Mouse (Mus musculus): ENCODE data around the gene Ttll4.

Ttll4 gene

DNA sequence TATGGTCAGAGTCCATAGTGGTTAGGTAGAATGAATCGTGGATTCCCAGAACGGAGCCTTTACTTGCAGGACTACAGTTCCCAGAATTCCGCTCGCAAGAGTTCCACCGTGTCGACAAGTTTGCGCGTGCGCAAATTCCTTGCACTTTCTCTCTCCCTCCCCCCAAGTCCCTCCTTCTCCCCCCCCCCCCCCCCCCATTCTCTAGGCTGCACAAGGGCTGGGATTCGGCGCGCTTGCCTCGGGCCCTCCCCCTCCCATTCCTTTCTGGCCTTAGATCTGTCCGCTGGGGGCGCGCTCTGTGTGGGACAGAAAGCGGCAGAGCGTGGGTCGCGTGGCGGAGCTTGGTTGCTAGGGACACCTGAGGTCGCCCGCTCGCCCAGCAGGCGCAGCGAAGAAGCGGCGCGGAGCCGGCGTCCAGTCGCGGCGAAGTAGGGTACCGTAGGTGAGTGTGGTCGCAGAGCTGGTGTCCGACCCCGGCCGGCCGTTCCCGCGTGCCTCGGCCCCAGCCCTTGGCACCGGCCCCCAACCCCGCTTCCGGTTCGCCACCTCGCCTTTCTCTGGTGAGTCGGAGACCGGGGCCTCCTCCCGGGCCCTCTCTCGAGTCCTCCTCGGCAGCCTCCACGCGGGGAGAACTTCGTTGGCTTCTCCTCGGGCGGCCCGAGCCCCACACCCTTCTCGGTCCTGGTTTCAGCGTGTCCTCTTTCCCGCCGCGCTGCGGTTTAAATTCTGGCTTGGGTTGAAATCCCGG lies at the start of gene Ttll4:
Gene Ttll4, plus strand, starts transcription at position 298 of the 748 bp plus-strand sequence.
- peak; percentile 71 for DNase-seq (ENCODE audit: low read depth, low spot score)

DNA sequence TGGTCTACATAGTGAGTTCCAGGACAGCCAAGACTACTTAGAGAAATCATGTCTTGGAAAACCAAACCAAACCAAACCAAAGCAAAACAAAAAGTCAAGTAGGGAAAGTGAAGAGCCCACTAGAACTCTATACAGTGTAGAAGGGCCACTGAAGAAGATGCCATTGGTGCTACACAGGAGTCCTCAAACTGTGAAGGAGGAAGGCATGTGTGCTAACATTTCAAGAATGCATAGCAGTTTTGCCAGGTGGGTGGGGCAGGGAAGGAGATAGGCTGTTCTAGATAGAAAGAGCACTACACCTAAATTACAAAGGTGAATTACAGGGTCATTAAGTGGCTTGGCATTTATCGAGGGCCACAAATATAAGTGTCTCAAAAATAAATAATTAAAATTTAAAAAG lies 37.4 kb upstream of the Ttll4 start:
- DNase-seq (ENCODE audit: low read depth, low spot score) = no peak

DNA sequence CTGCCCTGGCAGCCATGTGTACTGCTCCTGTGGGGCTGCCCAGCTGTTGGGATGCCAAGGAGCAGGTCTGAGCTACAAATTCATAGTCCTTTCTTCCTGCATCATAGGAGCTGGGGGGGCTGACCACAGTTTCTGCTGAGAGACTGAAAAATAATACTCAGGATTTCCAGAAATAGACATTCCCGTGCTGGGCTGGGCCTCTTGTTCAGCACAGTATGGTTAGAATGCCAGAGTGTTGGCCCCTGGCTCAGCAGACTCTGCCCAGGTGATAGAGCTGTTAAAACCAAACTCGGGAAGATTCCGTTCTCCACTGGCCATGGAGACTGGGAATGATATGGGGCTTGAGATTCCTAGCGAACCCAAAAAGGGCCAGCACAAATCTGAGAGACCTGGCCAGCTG lies 35.5 kb upstream of the Ttll4 start:
- DNase-seq (ENCODE audit: low read depth, low spot score) = no peak

DNA sequence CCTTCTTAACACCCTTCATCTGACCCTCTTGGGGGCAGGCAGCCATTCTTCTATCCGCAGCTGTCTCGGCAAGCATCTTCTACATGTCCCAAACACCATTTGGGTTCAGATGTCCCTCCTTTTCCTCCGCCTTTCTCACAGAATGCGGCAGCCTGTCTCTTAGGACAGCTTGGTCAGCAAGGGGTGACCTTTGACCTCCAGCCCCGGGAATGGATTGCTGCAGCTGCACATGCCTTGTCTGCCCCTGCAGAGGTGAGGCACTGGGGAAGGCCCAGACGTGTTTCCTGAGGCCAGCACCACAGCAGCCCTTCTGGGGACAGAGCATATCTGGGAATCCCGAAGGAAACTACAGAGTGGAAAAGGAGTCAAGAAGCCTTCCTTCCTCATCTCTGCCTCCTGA lies 33.5 kb upstream of the Ttll4 start:
- DNase-seq (ENCODE audit: low read depth, low spot score) = no peak

DNA sequence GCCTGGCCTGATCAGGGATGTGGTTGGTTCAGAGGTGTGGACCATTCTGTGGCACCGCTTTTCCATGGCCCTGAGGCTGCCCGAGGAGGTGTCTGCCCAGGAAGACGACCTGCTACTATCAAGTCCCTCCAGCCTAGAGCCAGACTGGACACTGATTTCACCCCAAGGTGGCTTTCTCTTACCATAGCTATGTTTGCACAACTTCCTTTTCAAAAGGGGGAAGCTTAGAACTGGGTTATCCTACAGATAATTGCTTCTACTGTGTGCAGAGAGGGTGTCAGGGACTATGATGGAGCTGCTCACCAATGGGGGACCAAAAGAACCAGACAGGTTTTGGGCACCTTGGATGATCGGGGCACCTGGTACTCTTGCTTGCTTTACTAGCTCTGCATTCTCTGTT lies 28.8 kb upstream of the Ttll4 start:
- DNase-seq (ENCODE audit: low read depth, low spot score) = no peak

DNA sequence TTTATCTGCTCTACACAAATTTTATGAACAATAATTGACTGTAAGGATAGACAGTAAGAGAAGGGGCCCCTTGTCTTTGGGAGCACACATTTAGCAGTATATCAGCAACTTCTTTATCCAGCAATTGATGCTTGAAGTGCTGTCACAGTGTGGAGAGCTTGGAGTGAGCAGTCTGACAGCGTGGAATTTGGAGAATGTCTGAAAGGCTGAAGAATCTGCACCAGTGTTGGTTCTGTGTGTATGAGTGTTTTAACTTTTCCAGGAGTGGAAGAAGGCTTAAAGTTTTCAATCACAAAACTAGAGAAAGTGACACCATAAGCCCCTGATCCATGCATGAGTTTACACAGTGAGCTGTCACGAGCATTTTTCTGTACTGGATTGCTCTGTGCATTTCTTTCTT lies 18.0 kb upstream of the Ttll4 start:
- no peak for DNase-seq (ENCODE audit: low read depth, low spot score)

DNA sequence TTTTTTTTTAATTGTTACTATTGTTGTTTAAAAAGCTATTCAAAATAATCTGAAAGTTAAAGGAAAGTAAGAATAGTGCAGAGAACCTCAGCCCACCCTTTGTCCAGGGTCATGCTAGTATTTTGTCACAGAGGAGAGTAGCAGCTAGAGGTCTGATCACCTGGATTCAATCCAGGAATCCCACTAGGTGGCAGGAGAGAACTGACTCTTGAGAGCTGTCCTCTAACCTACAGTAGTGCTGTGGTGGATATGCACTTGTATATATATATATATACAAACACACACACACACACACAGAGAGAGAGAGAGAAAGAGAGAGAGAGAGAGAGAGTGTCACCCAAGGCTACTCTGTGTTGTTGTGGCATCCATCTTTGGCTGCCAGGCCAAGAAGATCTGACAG lies 17.6 kb upstream of the Ttll4 start:
- no peak for DNase-seq (ENCODE audit: low read depth, low spot score)

DNA sequence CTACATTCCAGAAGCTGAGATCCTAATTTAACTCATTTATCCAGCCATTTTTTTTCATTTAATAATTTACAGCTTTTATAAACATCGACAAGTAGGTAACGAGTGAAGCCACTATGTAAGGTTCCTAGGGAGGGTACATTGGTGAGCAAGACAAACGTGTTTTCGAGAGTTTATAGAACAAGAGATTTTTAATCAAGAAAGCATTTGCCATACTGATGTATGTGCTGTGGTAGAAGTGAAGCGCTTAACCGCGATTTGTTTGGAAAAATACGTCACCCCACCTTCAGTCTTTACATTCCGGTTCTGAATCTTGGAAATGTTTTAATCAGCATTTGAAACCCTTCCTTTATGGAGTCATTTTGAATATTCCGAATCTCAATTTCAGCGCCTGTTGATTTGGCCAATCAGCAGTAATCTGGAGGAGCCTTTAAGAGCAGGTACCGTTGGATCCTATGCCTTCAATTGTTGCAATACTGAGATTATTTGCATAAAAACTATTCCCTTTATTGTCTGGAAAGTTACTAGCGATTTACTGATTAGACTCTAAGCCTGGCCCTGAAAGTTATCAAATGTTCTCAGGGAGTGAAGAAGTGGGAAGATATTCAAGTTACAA lies 814 bp downstream of the Ttll4 start:
- no peak for DNase-seq (ENCODE audit: low read depth, low spot score)

DNA sequence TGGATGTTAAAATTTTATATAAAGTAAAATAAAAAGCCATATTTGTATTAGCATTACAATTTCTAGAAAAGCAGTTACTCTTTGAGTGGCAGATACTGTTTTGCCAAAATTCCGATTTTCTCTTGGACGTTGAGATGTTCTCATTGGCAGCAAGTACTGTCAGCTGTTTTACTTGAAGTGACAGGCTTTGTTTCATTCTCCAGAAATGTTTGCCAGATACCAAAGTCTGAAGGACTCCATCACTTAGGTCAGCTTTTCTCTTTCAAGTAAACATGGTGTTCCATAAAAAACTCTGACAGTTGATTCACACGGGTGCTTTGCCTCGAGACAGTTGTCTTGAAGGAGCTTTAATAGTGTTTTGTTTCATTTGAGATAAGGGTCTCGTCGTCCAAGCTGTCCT lies 3.6 kb downstream of the Ttll4 start:
- no peak for DNase-seq (ENCODE audit: low read depth, low spot score)

DNA sequence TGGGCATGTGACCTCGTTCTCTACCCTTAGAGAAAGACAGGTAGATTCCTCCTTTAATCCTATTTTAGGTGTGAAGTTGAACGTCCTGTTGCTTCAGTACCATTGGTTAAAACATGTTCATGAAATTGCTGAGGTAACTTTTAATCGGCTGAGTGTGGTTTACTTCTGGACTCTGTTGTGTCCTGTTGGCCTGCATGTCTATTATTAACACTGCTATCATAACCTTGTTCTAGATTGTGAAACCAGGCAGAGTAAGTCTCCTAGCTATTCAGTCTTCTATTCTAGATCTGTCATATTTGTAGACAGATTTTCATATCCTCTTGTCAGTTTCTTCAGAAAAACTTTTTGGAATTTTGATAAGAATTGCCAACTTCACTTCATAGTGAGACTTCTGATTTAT lies 6.8 kb downstream of the Ttll4 start:
- no peak for DNase-seq (ENCODE audit: low read depth, low spot score)

DNA sequence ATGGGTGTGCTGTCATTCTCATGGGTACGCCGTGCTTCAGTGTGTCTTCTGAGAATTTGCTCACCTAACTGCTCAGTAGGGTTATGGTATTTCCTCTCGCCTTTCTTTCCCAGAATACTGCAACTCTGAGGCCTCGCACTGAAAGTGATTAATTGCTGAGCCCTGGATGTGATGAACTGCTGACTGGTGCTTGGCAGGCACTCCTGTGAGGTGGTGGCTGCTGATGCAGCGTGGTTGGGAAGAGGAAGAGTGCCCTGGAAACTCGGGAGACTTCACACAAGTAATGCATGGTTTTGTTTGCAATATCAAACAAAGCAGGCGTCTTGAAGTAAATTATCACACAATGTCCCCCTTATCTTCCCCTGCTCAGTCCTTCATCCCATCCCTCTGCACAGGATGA lies 11.2 kb downstream of the Ttll4 start:
- no peak for DNase-seq (ENCODE audit: low read depth, low spot score)

DNA sequence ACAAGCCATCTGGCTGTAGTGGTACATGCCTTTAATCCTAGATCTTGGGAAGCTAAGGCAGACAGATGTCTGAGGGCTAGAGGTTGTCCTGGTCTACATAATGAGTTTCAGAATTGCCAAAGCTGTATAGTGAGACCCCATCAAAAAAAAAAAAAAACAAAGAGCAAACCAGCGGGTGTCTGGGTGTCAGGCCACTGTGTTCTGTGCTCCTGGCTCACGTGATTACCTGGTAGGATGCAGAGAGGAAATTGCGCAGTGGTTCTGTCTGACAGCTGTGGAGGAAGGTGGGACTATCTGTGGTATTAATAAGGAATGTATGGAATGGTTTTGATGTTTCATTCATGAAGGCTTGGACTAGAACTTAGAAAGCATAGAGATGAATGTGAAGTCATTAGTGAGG lies 15.3 kb downstream of the Ttll4 start:
- no peak for DNase-seq (ENCODE audit: low read depth, low spot score)

DNA sequence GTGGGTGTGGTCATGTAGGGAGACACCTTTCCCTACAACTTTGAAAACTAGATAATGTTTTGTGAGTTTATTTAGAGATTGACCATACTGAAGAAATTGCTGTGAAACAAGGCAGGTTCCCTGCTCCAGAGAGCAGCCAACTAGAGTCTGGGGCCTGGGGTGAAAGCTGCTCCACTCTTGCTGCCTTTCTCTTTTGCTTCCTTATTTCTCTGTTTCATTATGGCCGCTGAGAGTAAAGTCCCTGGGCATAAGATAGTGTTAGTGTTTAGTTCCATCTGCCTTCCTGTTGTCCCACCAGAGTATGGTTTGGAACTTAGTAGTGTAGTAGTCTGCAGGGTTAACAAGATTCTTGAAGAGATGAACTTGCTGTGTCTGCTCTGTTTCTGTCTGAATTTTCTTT lies 16.3 kb downstream of the Ttll4 start:
- no peak for DNase-seq (ENCODE audit: low read depth, low spot score)

DNA sequence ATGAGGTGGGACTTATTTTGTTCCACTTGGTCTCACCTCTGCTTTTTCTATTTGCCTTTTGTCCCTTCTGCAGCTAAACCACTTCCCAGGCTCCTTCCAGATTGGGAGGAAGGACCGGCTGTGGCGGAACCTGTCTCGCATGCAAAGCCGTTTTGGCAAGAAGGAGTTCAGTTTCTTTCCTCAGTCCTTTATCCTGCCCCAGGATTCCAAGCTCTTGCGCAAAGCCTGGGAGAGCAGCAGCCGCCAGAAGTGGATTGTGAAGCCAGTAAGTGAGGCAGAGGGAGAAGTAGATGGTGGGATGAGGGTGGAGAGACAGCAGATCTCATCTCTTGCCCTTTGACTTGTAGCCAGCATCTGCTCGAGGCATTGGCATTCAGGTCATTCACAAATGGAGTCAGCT lies 25.6 kb downstream of the Ttll4 start:
- no peak for DNase-seq (ENCODE audit: low read depth, low spot score)

DNA sequence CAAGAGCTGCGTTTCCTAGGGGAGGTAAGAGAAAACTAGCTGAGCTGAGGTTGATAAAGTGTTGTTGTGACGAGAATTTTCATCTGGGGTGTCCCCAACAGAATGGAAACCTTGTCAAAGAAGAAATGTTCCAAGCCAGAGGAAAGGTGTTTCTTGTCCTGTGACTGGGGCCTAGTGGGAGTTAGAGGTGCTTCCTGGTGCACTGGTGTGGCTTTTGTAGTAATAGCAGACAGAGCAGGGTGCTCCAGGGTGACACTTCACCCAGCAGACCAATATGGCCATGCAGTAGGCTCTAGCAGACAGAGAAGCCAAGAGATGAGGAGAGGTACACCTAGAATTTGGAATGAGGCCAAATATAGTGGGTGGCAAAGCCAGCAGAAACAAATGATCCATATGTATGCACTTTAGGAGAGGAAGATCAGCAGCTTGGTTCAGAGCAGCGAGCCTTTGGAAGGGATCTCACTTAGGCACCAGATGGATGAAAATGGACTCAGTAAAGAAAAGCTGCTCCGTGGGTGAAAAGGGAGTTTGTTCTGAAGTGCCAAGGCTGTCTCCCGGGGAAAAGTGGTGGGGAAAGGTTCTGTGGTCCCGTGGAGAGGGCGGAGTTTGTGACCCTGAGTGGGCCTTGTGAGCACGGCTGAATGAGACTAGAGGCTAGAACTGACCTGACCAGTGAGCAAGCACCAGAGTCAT lies 32.5 kb downstream of the Ttll4 start:
- DNase-seq (ENCODE audit: low read depth, low spot score) = no peak

DNA sequence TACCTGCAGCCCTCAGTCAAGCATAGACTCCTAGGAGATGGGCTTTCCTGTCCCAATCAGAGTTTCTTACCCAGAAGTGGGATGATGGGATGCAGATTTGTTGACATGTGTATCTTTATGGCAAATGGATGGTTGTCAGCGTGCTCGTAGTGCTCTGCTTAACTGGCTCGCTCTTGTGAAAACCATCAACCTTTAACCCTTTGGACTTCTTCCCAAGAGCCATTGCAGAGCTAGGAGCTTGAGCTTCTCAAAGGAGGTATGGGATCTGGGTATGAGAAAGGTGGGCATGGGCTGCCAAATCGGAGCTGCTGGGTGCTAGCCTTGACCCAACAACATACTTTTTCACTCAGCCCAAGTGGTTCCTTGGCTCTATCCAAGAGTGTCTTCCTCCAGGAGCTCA lies 34.3 kb downstream of the Ttll4 start:
- no peak for DNase-seq (ENCODE audit: low read depth, low spot score)

DNA sequence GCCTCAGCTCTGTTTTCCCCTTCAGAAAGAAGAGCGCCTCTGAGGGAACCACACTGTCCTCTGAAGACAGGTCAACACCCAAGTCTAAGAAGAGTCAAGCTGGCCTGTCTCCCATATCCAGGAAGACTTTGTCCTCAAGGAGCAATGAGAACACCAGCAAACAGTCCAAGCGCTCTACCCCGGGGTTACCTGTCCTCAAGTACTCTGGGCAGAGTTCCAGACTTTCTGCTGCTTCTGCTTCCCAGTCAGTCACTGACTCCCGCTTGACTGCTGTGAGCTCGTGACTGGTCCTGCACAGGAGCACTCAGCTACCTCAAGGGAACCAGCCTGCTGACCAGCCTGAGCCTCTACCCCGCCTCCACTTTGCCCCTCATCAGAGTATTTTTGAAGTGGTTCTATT lies 35.9 kb downstream of the Ttll4 start:
- no peak for DNase-seq (ENCODE audit: low read depth, low spot score)

DNA sequence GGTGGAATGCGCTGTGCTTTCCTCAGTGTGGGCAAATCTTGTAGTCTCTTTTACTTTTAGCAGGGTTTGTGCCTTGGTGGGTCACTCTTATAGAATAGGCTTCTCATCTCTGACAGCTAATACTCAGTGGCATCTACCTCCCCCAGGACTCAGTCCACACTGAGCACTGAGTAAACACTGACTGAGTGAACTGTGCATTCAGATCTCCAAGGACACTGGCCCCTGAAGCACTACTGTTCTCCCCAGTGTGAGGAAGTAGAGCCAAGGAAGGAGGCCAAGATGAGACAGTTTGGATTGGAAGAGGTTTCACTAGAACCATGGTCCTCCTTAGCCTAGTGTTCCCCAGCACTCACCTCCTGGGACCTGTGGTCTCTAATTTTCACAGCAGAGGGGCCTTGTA lies 36.8 kb downstream of the Ttll4 start:
- no peak for DNase-seq (ENCODE audit: low read depth, low spot score)

DNA sequence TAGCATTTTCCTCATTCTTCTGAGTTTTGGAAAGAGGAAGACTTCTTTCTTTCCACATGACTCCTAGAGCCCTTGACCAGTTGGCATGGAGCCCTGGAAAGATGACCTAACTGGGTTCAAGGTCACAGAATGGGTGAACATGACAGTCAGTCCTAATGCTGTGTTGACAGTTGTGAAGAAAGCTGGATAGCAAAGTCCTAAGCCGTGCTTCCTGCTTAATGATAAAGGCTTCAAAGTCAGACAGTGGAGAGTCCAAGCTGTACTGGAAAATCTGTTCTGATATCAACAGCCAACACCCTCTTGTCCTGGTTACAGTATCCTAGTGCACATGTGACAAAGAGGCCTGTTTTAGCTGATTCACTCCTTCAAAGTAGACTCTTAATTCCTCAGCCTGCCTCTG lies 37.2 kb downstream of the Ttll4 start:
- no peak for DNase-seq (ENCODE audit: low read depth, low spot score)

DNA sequence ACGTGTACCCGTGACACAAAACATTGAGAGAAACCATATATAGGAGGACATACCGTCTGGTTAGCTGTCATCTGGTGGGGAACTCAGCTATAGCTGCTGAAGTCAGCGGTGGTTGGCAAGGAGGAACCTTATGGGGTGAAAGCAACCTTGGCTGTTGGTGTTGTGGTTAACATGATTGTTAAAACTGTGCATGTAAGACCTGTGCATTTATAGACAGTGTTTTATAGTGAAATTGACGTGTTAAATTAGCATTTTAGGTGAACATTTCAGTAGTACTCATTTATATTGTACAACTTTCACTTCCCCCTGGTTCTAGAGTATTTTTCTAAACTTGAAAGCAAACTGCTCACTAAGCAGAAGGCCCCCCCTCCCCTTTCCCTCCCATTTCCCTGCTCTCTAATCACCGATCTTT lies 40.6 kb downstream of the Ttll4 start:
- no peak for DNase-seq (ENCODE audit: low read depth, low spot score)

DNA sequence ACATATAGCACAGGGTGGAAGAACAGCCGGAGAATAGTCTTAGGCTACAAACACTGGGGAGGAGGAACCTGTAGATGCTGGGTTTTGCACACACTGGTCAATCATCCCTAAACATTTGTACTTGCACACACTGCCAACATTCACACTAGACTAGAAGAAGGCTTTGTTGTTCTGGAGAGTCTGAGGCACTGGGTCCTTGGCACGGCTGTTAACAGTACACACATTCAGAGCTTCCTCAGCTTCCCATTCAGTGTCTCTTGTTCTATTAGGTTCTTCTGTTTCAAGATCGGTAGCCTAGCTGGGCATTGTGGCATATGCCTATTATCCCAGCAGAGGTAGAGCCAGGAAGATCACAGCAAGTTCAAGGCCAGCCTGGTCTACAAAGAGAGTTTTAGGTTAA lies 42.6 kb downstream of the Ttll4 start:
- DNase-seq (ENCODE audit: low read depth, low spot score) = no peak

DNA sequence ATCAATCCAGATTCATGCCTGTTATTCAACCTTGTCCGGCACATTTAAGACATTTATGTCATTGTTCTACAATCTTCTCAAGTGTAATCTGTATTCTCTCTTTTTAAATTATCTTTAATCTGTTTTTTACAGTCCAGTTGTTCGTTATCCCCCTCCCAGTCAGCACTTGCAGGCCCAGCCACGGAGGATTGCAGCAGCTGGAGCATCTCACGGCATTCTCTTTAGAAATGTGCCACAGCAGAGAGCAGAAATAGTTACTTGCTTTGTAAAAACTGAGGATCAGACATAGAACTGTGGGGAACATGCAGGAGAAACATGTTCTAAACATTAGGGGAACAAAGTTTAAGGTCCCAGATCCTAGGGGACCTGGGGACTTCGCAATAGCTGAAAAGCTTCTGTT lies 43.5 kb downstream of the Ttll4 start:
- no peak for DNase-seq (ENCODE audit: low read depth, low spot score)

DNA sequence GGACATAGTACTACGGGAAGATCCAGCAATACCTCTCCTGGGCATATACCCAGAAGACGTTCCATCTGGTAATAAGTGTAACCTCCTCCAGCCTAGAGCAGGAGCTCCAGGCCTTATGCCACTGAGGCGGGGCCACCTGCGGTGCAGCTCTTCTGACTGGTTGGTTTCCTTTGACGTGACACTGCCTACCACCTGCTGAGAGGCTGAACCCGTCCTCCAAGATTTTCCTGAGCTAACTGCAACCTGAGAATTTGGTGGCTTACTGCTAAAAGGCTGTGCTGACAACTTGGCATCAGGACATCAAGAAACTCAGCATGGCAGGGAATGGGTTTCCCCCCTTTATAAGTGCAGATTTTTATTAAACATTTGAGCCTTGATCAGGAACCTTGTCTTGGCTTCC lies 48.0 kb downstream of the Ttll4 start:
- no peak for DNase-seq (ENCODE audit: low read depth, low spot score)

All from c-Kit-negative CD71-positive TER-119-positive erythroid progenitor cells, embryonic 14.5 days (primary cell).